ENCODE assay signal across 1 mouse cellular context in the genomic region with DNA sequence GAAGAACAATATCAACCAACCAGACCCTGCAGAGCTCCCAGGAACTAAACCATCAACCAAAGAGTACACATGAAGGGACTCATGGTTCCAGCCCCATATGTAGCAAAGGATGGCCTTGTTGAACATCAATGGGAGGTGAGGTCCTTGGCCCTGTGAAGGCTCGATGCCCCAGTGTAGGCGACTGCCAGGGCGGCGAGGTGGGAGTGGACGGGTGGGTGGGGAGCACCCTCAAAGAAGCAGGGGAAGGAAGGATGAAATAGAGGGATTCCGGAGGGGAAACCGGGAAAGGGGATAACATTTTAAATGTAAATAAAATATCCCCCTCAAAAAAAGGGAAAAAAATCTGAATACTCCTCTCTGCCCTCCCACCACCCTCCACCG.
TF ChIP-seq lines count a peak whose summit lies in the region.

No protein-coding gene starts in this region.

TF ChIP-seq in CH12.LX, 34 proteins besides CTCF, POLR2A, EP300 and RAD21 (continued from another document):
- TF ChIP-seq NRF1 (IDR thresholded peaks at IDR 0.05; ENCODE audit: low read depth, low read length): no peak
- TF ChIP-seq BHLHE40 (IDR thresholded peaks at IDR 0.05; ENCODE audit: low read depth, low read length): no peak
